Mouse (Mus musculus): ENCODE data around the gene Tekt1.

GRCm38 (mm10) chr11:72348563-72348962, 13.7 kb downstream of the Tekt1 start:
- TF ChIP-seq CTCF (conservative IDR thresholded peaks at IDR 0.05 in 1 of 2, IDR thresholded peaks at IDR 0.05 in 1 of 2; ENCODE audit: low read depth in 2 of 2, low read length in 2 of 2) (no peak), PAX5 (IDR thresholded peaks at IDR 0.05; ENCODE audit: low read length) (no peak), JUND (conservative IDR thresholded peaks at IDR 0.05; ENCODE audit: low read depth, low read length) (no peak), POLR2A (IDR thresholded peaks at IDR 0.05; ENCODE audit: low read depth, low read length) (no peak), ELF1 (IDR thresholded peaks at IDR 0.05; ENCODE audit: low read depth, low read length) (no peak), ZNF384 (IDR thresholded peaks at IDR 0.05; ENCODE audit: low read depth, low read length) (no peak), EP300 (IDR thresholded peaks at IDR 0.05; ENCODE audit: low read length) (no peak)

Data from CH12.LX (cell line).